Mouse (Mus musculus) cortical plate, adult 2 months (tissue): Measurements from ENCODE around the gene Zfp110.

Experiments used
- CTCF ChIP-seq: fragments of 200-500 bp; IDR thresholded peaks from 2 replicates; pipeline ENCODE4 v1.5.1; 2011; ENCODE audit warnings: mild to moderate bottlenecking, control low read depth, low read length; ENCODE audit not compliant: insufficient read depth; ENCODE audit errors: extremely low read depth
- POLR2A ChIP-seq: fragments of 200-500 bp; IDR thresholded peaks from 2 replicates; pipeline ENCODE4 v1.6.1; 2011; ENCODE audit warnings: mild to moderate bottlenecking, low read length, control low read depth; ENCODE audit not compliant: insufficient read depth; ENCODE audit errors: extremely low read depth

GRCm38 (mm10) chr7:12835193-12835671 is 671 bp downstream of the Zfp110 start:
- TF ChIP-seq CTCF (no peak), POLR2A (no peak)
